Mouse (Mus musculus) heart, embryonic 11.5 days (tissue): ENCODE measurements around the gene Prmt3. TPM values are rescaled to one million over a fixed set of nuclear protein-coding genes. Genes with fewer than 3 reads are reported as not detected.

ENCODE experiments used
- ATAC-seq: fragments of 200-750 bp; cut with Nextera tagmentation; replicated peaks from 2 replicates; pipeline ENCODE4 v1.8.0; 2017; ENCODE audit warnings: moderate library complexity; ENCODE audit not compliant: insufficient number of reproducible peaks, low FRiP score, low TSS enrichment
- H3K27ac ChIP-seq: fragments of 300-500 bp; sonication (generic); 2 replicates; pipeline ENCODE4 v1.5.1; 2014; ENCODE audit warnings: mild to moderate bottlenecking, low read depth, low read length
- H3K27me3 ChIP-seq: fragments of 300-500 bp; sonication (generic); 2 replicates; pipeline ENCODE4 v1.6.1; 2014; ENCODE audit warnings: mild to moderate bottlenecking, low read length, mixed read lengths; ENCODE audit not compliant: control insufficient read depth, insufficient read depth
- H3K36me3 ChIP-seq: fragments of 300-500 bp; sonication (generic); 2 replicates; pipeline ENCODE4 v1.6.1; 2014; ENCODE audit warnings: mild to moderate bottlenecking, low read length, moderate library complexity, mixed read lengths; ENCODE audit not compliant: control insufficient read depth, insufficient read depth
- H3K4me1 ChIP-seq: fragments of 300-500 bp; sonication (generic); 2 replicates; pipeline ENCODE4 v1.6.1; 2014; ENCODE audit warnings: low read length; ENCODE audit not compliant: control insufficient read depth, insufficient read depth
- H3K4me2 ChIP-seq: fragments of 300-500 bp; sonication (generic); 2 replicates; pipeline ENCODE4 v1.6.1; 2014; ENCODE audit warnings: mild to moderate bottlenecking, moderate library complexity
- H3K4me3 ChIP-seq: fragments of 300-500 bp; sonication (generic); 2 replicates; pipeline ENCODE4 v1.5.1; 2014; ENCODE audit warnings: low read depth, low read length
- H3K9ac ChIP-seq: fragments of 300-500 bp; sonication (generic); 2 replicates; pipeline ENCODE4 v1.6.1; 2014; ENCODE audit warnings: mild to moderate bottlenecking, low read depth, low read length, moderate library complexity
- H3K9me3 ChIP-seq: fragments of 300-500 bp; sonication (generic); replicated peaks from 2 replicates; pipeline ENCODE4 v1.6.1; 2016; ENCODE audit warnings: low read length; ENCODE audit not compliant: control insufficient read depth
- WGBS: fragments of 180-500 bp; shearing (Covaris S2); extraction: QIAGEN DNeasy Blood & Tissue Kit; methylation state at CpG from one replicate; pipeline ENCODE4 v1.1.7; 2014; ENCODE audit not compliant: insufficient replicate concordance; 5-methylcytosine and 5-hydroxymethylcytosine counted together
- polyA plus RNA-seq: library from polyadenylated mRNA; unstranded; fragments of >200 nt; fragmentation: Nextera tagmentation; extraction: Ambion mirVana; gene quantifications from 2 replicates; pipeline ENCODE4 v1.2.1, GENCODE M21; 2014

Prmt3 gene
- polyA plus RNA-seq, 1 experiment from 2014 or later, result 51.9 TPM

DNA sequence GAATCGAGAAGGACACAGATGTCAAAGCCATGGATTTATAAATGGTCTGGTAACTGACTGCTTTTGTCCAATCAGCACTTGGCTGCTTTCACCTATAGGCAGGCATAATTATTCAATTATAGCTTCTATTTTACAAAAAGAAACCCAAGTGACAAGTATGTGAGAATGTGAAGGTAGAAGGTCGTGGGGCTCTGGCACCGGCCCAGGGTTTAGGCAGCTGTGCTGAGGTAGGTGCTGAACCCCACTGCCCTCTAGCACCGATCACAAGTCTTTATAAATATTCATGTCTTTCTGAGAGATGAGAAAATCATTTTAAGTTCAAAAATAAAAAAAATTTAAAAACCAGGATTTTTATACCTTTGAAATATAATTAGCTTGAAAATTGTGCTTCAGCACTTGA lies 45.4 kb downstream of the Prmt3 start:
- ATAC-seq, result no peak
- no peaks in the 10 kb centered on the region for H3K9me3 ChIP-seq
- H3K4me1 ChIP-seq, result no peaks in the 10 kb centered on the region
- no peak overlapping the region for H3K27ac ChIP-seq
- H3K27me3 ChIP-seq, result no peaks in the 10 kb centered on the region
- no peak overlapping the region for H3K9ac ChIP-seq
- H3K4me2 ChIP-seq, result no peak overlapping the region
- H3K36me3 ChIP-seq, result peaks cover 6% of the 10 kb centered on the region; the same call in 1 of the 2 replicates
- no peak overlapping the region for H3K4me3 ChIP-seq
- WGBS, result 91% methylated on average over 4 of the region's 4 CpGs

DNA sequence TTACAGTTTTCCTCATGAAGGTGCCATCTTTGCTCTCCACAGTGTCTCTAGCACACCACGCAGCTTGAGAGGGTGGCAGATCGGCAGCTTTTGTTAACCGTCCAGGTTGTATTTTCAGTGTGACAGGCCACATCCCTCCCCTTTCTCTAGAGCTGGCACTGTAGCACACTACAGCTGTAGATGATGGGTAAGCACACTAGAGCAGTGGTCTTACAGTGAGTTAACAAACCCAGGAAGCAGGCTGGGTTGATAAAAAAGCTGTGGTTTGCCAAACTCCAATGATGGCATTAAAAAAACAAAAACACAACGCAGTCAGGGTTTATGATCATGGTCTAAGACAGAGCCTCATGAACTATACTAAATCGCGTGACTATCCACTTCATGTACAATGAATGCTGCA lies 45.9 kb downstream of the Prmt3 start:
- no peak overlapping the region for H3K9ac ChIP-seq
- WGBS, result 86% methylated on average over 6 of the region's 6 CpGs
- no peak for ATAC-seq
- no peak overlapping the region for H3K4me2 ChIP-seq
- no peaks in the 10 kb centered on the region for H3K4me1 ChIP-seq
- no peaks in the 10 kb centered on the region for H3K9me3 ChIP-seq
- no peak overlapping the region for H3K4me3 ChIP-seq
- H3K27ac ChIP-seq, result no peak overlapping the region
- H3K27me3 ChIP-seq, result no peaks in the 10 kb centered on the region
- peaks cover 3% of the 10 kb centered on the region; the same call in 1 of the 2 replicates for H3K36me3 ChIP-seq

- H3K4me1 ChIP-seq, result no peaks in the 10 kb centered on the region
Measured at GRCm38 (mm10) chr7:49824581-49824980, 46.4 kb downstream of the Prmt3 start.

DNA sequence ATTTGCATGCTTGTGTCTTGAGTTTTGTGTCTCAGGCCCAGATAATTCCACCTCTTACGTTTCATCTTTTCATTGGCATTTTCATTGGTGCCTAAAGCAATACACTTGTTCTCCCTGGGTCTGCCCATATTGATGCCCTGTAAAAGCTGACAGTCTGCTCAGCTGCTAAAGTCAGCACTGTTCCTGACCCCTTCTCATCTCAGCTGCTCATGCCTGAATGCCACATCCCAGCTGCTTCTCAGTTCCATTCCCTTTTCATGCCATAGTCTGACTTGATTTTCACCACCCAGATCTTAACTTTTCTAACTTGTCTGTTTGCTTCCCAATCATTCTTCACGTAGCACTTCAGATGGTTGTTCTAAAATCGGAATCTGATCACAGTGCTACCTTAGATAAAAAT lies 47.3 kb downstream of the Prmt3 start:
- 87% methylated on average over 3 of the region's 3 CpGs for WGBS
- Histone ChIP-seq H3K27me3 (no peaks in the 10 kb centered on the region), H3K9ac (no peak overlapping the region), H3K4me1 (no peaks in the 10 kb centered on the region), H3K36me3 (peaks cover 3% of the 10 kb centered on the region; the same call in 1 of the 2 replicates), H3K9me3 (no peaks in the 10 kb centered on the region), H3K27ac (no peak overlapping the region), H3K4me3 (no peak overlapping the region), H3K4me2 (no peak overlapping the region)
- no peak for ATAC-seq

More at GRCm38 (mm10) chr7:49824581-49824980, 46.4 kb downstream of the Prmt3 start:
- Histone ChIP-seq H3K4me3 (no peak overlapping the region), H3K27me3 (no peaks in the 10 kb centered on the region), H3K4me2 (no peak overlapping the region), H3K27ac (no peak overlapping the region), H3K36me3 (peaks cover 3% of the 10 kb centered on the region; the same call in 1 of the 2 replicates), H3K9ac (no peak overlapping the region), H3K9me3 (no peaks in the 10 kb centered on the region)
- WGBS, result 95% methylated on average over 2 of the region's 2 CpGs
- ATAC-seq, result no peak

DNA sequence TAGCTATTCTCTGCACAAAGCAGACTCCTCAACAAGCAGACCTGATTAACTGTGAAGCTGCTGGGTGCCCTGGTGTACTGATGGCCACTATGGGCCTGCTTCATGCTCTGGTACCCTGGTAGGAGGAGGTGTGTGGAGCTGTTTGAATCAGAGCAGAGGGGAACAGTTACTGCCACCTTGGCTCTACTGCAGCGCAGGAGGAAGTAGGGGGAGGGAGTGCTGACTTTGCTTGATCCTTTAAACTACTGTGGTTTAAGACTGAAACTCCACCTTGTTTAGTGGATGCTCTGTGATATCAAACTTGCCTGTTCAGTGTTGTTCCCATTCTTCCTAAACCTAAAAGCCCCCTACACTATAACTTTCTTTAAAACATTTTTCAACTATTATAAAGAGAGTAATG lies 49.8 kb downstream of the Prmt3 start:
- Histone ChIP-seq H3K9ac (no peak overlapping the region), H3K36me3 (peaks cover 7% of the 10 kb centered on the region; the same call in 1 of the 2 replicates), H3K9me3 (no peaks in the 10 kb centered on the region), H3K4me3 (no peak overlapping the region), H3K4me2 (no peak overlapping the region), H3K27me3 (no peaks in the 10 kb centered on the region), H3K27ac (no peak overlapping the region), H3K4me1 (no peaks in the 10 kb centered on the region)
- 88% methylated on average over 1 of the region's 1 CpGs for WGBS
- ATAC-seq, result no peak

DNA sequence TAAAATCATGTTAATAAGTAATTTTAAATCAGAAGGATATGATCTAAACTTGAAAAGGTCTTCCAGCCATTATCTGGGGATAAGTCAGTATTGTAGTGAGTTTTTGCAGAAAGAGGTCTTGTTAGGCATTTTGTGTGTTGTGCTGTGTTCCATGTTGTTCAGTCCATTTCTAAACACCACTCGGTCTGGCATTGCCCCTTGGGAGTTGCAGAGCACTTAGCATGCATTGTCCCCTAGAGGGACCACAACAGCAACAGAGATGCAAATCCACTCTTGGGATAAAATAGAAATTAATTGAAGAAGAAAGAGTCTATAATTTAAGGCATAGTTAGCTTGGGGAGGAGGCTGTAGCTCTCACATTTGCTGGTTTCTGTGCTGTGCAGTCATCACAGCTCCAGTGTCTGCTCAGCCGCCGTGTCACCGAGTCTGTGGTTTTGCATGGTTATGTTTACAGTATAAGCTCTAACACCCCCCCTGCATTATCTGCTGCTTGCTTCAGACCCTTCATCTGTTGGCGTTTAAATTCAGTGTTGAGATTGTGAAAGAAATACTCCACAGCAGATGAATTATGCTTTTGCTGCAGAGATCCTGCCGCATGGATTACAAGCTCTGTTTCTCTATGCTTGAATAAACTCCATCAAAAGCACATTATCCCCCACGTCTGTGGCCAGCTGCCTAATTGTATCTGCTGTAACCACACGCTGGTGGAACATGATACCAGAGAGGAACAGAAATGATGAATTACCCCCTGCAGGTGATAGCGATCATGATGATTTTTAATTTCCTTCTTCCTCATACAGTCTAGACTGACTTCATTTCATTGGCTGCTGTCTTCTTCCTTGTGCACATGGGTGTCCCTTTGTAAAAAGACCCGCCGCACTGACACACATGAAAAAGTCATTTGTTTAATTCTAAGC lies 64.5 kb downstream of the Prmt3 start:
- Histone ChIP-seq H3K4me3 (no peak overlapping the region), H3K4me1 (peaks cover 10% of the 10 kb centered on the region), H3K27me3 (no peaks in the 10 kb centered on the region), H3K36me3 (no peaks in the 10 kb centered on the region), H3K9me3 (no peaks in the 10 kb centered on the region), H3K9ac (no peak overlapping the region), H3K4me2 (no peak overlapping the region), H3K27ac (no peak overlapping the region)
- 75% methylated on average over 11 of the region's 11 CpGs for WGBS
- ATAC-seq, result no peak

- H3K4me3 ChIP-seq, result no peak overlapping the region
- no peak overlapping the region for H3K4me2 ChIP-seq
- no peak overlapping the region for H3K27ac ChIP-seq
- H3K9me3 ChIP-seq, result no peaks in the 10 kb centered on the region
- peaks cover 10% of the 10 kb centered on the region for H3K4me1 ChIP-seq
- H3K27me3 ChIP-seq, result no peaks in the 10 kb centered on the region
- H3K9ac ChIP-seq, result no peak overlapping the region
- 46% methylated on average over 6 of the region's 6 CpGs for WGBS
- no peaks in the 10 kb centered on the region for H3K36me3 ChIP-seq
- no peak; the same call in 1 of the 2 replicates for ATAC-seq
Measured at GRCm38 (mm10) chr7:49843304-49843933, 65.3 kb downstream of the Prmt3 start.

DNA sequence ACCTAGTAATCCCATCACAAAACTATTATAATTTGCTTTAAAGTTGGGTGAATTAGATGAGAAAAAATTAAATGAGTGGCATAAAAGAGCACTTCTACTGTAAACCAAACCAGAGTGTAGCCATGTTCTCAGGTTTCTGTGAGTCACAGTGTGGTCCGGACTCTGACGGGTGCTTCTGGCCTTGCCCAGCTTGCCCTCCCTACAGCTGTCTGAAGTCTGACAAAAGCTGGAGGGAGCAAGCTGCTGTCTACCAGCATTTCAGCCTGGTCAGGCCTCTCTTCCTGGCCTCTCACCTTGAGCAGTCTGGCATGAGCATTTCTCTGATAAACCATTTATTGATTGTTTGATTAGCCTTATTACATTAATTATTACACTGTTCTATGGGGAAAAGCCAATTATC lies 69.8 kb downstream of the Prmt3 start:
- ATAC-seq, result no peak
- no peaks in the 10 kb centered on the region for H3K27me3 ChIP-seq
- H3K9me3 ChIP-seq, result no peaks in the 10 kb centered on the region
- H3K9ac ChIP-seq, result no peak overlapping the region
- no peak overlapping the region for H3K4me3 ChIP-seq
- no peak overlapping the region for H3K4me2 ChIP-seq
- no peaks in the 10 kb centered on the region for H3K36me3 ChIP-seq
- 82% methylated on average over 2 of the region's 2 CpGs for WGBS
- peaks cover 6% of the 10 kb centered on the region for H3K4me1 ChIP-seq
- no peak overlapping the region for H3K27ac ChIP-seq
